Mouse (Mus musculus) thymus, postnatal 14 days (tissue): ENCODE measurements around the gene Ikbke.
"Not testable (repeated sequence)": the region's sequence is repeated elsewhere in the genome, so short reads cannot be mapped to it uniquely, and the experiment has no call there.

Source experiments
- DNase-seq: peaks from one replicate; pipeline ENCODE4 v3.0.0; 2021

Gene Ikbke

GRCm38 (mm10) chr1:131280280-131280679 is 874 bp upstream of the Ikbke start:
- peak; percentile 59 for DNase-seq

GRCm38 (mm10) chr1:131278606-131279455 is 575 bp downstream of the Ikbke start:
- peak; percentile 65 for DNase-seq

DNA sequence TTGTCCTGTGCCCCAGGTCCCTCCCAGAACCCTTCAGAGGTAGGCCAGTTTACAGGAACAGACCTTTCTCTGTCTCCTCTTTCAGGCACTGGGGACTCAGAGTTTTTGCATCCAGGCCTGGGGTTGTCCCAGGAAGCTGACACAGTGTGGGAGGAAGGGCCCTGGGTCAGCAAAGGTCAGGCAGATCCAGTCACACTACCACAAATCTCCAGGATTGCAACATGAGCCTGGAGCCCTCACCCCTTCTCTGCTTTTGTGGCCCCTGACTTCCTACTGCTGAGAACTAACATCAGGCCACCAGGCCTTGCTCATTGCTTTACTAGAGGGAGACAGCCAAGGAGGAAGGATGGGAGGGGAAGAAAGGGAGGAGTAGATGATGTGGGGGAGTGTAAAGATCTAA is 2.6 kb downstream of the Ikbke start:
- no peak for DNase-seq

DNA sequence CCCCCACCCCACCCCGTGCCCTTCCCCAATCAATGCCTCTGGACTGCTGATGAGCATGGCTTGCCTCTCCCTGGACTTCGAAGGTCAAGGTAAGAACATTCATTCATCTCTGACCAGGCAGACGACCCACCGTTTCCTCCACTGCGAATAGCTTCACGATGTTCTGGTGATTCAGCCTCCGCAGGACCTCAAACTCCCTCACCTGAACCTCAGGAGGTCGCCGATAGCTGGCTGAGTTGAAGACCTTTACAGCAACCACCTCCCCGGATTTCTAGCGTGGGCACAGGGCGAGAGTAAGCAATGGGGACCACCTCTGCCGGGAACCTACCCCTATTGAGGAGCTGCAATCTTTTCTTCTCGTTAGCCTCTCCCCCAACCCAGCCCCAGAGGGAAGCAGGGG is 3.8 kb downstream of the Ikbke start:
- no peak for DNase-seq

DNA sequence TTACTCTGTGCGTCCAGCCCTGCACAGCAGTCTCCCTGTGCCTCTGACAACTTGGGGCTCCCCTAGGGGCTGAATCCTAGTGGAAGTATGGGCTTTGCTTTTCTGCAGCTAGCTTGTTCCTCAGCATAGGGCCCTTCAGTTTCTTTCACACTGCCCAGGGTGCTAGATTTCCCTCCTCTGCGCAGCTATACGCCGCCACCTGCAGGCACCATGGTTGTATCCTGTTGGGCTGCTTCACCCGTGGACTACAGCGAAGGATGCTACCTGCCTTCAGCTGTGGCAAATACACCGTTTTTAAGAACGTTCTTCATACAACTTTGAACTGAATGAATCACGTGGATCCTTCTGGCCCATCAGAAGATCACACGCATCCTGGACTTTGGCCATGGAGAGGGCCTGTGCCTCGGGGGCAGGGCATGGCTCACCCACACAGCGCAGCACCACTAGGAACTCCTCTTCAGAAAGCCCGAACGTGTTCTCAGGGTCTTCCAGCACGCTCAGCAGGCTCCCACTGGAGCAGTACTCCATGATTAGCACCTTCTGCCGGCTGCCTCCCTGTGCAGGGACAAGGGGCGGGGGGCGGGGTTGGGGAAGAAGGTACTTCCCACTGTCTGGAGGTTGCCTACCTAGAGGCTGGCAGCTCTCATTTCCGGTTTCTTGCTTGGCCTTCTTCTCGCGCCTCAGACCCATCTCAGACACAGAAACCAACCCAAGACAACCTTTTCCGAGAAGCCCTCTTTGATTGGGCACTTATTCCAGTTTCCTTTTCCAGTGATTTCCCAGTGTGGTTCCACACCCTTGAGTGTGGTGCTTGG is 4.5 kb downstream of the Ikbke start:
- peak; percentile 40 for DNase-seq

- DNase-seq: peak; percentile 79
Observed at GRCm38 (mm10) chr1:131269797-131270578, 9.4 kb downstream of the Ikbke start.

DNA sequence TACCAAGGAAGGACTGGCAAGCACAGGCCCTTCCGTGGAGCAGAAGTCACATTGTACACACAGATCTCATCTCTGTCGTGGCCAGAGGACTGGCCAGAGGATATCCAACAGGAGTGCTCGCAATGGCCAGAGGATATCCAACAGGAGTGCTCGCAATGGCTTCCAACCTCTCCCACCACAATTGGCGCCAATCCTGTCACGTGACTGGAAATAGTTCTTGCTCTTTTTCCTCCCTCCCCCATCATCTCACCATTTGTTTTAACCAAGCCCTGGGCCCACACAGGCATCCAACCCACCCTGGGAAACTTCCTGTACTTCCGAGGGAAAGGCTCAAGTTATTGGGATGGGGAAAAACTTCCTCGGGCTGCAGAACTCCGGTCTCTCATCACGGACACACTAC is 10.6 kb downstream of the Ikbke start:
- no peak for DNase-seq

- DNase-seq: no peak
Observed at GRCm38 (mm10) chr1:131263905-131264304, 15.5 kb downstream of the Ikbke start.

GRCm38 (mm10) chr1:131260309-131260656 is 19.1 kb downstream of the Ikbke start:
- peak; percentile 77 for DNase-seq

GRCm38 (mm10) chr1:131259632-131260308 is 19.6 kb downstream of the Ikbke start:
- DNase-seq: no peak

GRCm38 (mm10) chr1:131257288-131257687 is 22.1 kb downstream of the Ikbke start:
- no peak for DNase-seq

DNA sequence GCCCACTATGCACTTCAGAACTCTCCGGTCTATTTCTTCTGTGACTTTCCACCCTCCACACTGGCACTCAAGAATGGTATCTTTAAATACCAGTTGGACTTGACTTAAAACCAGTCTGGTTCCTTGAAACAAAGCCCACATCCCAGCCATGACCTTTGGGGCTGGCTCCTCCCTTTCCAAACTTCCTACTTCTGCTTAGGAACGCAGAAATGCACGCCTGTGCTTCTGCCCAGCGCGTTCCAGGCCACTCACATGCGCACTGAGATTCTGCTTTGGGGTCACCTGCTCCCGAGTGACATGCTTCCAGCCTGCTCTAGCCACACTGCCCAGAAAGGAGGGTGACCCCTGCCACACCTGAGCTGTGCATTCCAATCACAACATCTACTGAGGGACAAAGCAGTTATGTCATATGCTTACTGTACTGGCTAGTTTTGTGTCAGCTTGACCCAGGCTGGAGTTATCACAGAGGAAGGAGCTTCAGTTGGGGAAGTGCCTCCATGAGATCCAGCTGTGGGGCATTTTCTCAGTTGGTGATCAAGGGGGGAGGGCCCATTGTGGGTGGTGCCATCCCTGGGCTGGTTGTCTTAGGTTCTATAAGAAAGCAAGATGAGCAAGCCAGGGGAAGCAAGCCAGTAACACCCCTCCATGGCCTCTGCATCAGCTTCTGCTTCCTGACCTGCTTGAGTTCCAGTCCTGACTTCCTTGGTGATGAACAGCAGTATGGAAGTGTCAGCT is 26.7 kb downstream of the Ikbke start:
- DNase-seq: not testable (repeated sequence)

- peak; percentile 33 for DNase-seq
Observed at GRCm38 (mm10) chr1:131246433-131247395, 32.7 kb downstream of the Ikbke start.

- DNase-seq: peak; percentile 49
Observed at GRCm38 (mm10) chr1:131245926-131246325, 33.5 kb downstream of the Ikbke start.

GRCm38 (mm10) chr1:131245089-131245856 is 34.1 kb downstream of the Ikbke start, which contains the start of gene Rassf5:
Gene Rassf5, minus strand, starts transcription at chr1:131245258.
- peak; percentile 48 for DNase-seq

- DNase-seq: no peak
Observed at GRCm38 (mm10) chr1:131244536-131245088, 34.8 kb downstream of the Ikbke start.

DNA sequence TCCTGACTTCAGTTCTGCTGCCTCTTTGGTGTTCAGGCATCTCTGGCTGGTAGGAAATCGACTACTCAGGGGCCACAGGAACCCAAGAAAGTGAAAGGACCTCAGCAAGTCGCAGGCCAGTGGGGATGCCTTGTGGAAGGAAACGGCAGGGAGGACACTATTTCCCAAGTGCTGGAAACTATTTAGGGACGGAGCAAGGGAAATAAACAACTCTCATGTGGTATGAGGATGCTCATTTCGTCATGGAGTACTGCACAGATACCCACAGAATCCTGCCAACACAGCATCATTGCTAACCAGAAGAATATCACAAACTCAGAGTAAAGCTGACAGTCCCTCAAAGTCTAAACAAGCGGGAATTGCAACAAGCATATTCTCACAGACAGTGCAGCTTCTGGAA is 36.5 kb downstream of the Ikbke start:
- no peak for DNase-seq

DNA sequence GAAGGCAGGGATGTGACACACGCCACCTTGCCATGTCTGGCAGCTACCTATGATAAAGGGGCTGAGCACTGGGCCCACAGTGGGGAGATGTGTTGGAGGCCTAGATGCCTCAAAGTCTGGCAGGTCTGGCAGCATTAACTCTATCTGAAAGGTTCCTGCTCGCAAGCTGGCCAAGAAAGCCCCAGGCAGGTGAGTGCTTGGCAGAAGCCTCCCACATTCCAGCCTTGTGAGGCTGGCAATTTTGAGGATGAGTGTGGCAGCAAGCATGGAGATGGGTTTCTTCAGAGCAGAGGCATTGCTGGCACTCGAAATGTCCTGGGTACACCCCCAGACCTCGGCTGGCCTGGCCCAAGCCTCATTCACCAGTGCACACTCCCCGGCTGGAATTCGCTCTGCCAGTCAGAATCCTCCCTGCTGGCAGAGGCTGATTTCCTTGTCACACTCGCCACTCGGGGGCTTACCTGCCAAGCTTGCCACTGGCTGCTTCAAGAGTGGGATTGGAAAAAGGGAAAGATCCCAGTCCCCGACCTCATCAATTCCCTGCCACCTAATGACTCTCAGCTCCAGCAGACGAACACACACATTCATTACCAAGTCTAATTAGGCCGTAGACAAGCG is 39.7 kb downstream of the Ikbke start:
- no peak for DNase-seq

GRCm38 (mm10) chr1:131238931-131239381 is 40.5 kb downstream of the Ikbke start:
- DNase-seq: no peak
